Mouse (Mus musculus): ENCODE results near the gene Casp1.

Gene Casp1

GRCm38 (mm10) chr9:5298329-5299131 is at the start of gene Casp1:
TSS of gene Casp1 (plus strand) at chr9:5298517.
- no peak for DNase-seq (ENCODE audit: low spot score in 2 of 2)

- DNase-seq (ENCODE audit: low spot score in 2 of 2) = no peak
Observed at GRCm38 (mm10) chr9:5263951-5264475, 34.3 kb upstream of the Casp1 start.

GRCm38 (mm10) chr9:5270274-5270673 is 28.0 kb upstream of the Casp1 start:
- no peak for DNase-seq (ENCODE audit: low spot score in 2 of 2)

- no peak for DNase-seq (ENCODE audit: low spot score in 2 of 2)
Observed at GRCm38 (mm10) chr9:5270884-5271283, 27.4 kb upstream of the Casp1 start.

GRCm38 (mm10) chr9:5271334-5271845 is 26.9 kb upstream of the Casp1 start:
- no peak for DNase-seq (ENCODE audit: low spot score in 2 of 2)

- no peak for DNase-seq (ENCODE audit: low spot score in 2 of 2)
Observed at GRCm38 (mm10) chr9:5286071-5286470, 12.2 kb upstream of the Casp1 start.

- DNase-seq (ENCODE audit: low spot score in 2 of 2) = no peak
Observed at GRCm38 (mm10) chr9:5286597-5286996, 11.7 kb upstream of the Casp1 start.

GRCm38 (mm10) chr9:5296354-5297237 is 1.7 kb upstream of the Casp1 start:
- no peak for DNase-seq (ENCODE audit: low spot score in 2 of 2)

- no peak for DNase-seq (ENCODE audit: low spot score in 2 of 2)
Observed at GRCm38 (mm10) chr9:5299132-5299381, 740 bp downstream of the Casp1 start.

GRCm38 (mm10) chr9:5308561-5308960 is 10.2 kb downstream of the Casp1 start, which contains the start of gene Casp4:
TSS of gene Casp4 (plus strand) at chr9:5308828.
- DNase-seq (ENCODE audit: low spot score in 2 of 2) = no peak

- DNase-seq (ENCODE audit: low spot score in 2 of 2) = no peak
Observed at GRCm38 (mm10) chr9:5310112-5310511, 11.8 kb downstream of the Casp1 start.

GRCm38 (mm10) chr9:5311435-5311834 is 13.1 kb downstream of the Casp1 start:
- DNase-seq (ENCODE audit: low spot score in 2 of 2) = no peak

- DNase-seq (ENCODE audit: low spot score in 2 of 2) = no peak
Observed at GRCm38 (mm10) chr9:5328204-5328603, 29.9 kb downstream of the Casp1 start.

- no peak for DNase-seq (ENCODE audit: low spot score in 2 of 2)
Observed at GRCm38 (mm10) chr9:5332441-5332840, 34.1 kb downstream of the Casp1 start.

- DNase-seq (ENCODE audit: low spot score in 2 of 2) = no peak
Observed at GRCm38 (mm10) chr9:5333422-5333821, 35.1 kb downstream of the Casp1 start.

- DNase-seq (ENCODE audit: low spot score in 2 of 2) = no peak
Observed at GRCm38 (mm10) chr9:5343092-5343491, 44.8 kb downstream of the Casp1 start.

GRCm38 (mm10) chr9:5344090-5344489 is 45.8 kb downstream of the Casp1 start:
- DNase-seq (ENCODE audit: low spot score in 2 of 2) = no peak

- DNase-seq (ENCODE audit: low spot score in 2 of 2) = no peak
Observed at GRCm38 (mm10) chr9:5345291-5345898, 47.1 kb downstream of the Casp1 start, which contains the start of gene Casp12. TSS of gene Casp12 (plus strand) at chr9:5345430.

- DNase-seq (ENCODE audit: low spot score in 2 of 2) = no peak
Observed at GRCm38 (mm10) chr9:5347381-5347780, 49.1 kb downstream of the Casp1 start.

GRCm38 (mm10) chr9:5353673-5354072 is 55.4 kb downstream of the Casp1 start:
- DNase-seq (ENCODE audit: low spot score in 2 of 2) = no peak

- DNase-seq (ENCODE audit: low spot score in 2 of 2) = no peak
Observed at GRCm38 (mm10) chr9:5356801-5357200, 58.5 kb downstream of the Casp1 start.
